Mouse (Mus musculus): ENCODE data around the gene Ppp1r3e. TPM values are rescaled to one million over a fixed set of nuclear protein-coding genes. Genes with fewer than 3 reads are reported as not detected.
A peak's percentile ranks its signal among the peaks of the same experiment; 100 is the strongest.

Gene Ppp1r3e
- 10 to 100 TPM; 50.0 to 54.6 TPM for total RNA-seq (2021)

- peak; percentile 75 for DNase-seq
- intact Hi-C loops (cut with DNase I) = no loop called here
Observed at GRCm38 (mm10) chr14:54877048-54877715, at the start of gene Ppp1r3e. TSS of gene Ppp1r3e (minus strand) at chr14:54877550.

- intact Hi-C loops (cut with DNase I) = no loop called here
- peak; percentile 77 for DNase-seq
Observed at GRCm38 (mm10) chr14:54926401-54927158, 49.2 kb upstream of the Ppp1r3e start.

- DNase-seq = peak; percentile 82
- intact Hi-C loops (cut with DNase I) = no loop called here
Observed at GRCm38 (mm10) chr14:54925349-54926342, 48.3 kb upstream of the Ppp1r3e start, which contains the start of gene Efs. TSS of gene Efs (minus strand) at chr14:54926126.

GRCm38 (mm10) chr14:54924641-54925348, 47.4 kb upstream of the Ppp1r3e start:
- intact Hi-C loops (cut with DNase I) = no loop called here
- DNase-seq = peak; percentile 75

DNA sequence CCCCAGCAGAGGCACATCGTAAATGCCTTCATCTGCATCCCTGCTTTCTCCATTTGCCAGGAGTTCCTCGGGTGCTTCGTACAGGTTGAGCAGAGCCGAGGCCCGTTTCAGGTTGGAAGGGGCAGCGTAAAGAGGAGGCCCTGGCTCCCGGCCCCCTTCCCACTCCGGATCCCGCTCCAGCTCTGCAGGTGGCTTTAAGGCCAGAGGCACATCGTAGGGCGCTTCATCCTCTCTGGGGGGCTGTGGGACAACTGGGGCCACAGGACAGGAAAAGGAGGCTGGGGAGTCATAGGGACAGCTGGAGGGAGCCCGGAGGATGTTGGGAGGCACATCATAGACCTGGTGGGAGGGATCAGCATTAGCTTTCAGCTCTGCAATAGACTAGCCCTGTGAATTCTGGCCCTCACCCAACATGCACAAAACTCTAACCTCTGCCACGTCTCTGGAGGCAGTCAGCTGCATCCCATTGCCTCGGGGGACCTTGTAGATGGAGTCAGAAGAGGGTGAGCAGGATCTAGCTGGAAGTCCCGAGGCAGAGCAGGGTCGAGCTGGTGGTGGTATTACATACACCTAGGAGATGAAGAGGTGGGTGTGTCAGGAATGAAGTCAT, 42.8 kb upstream of the Ppp1r3e start:
- intact Hi-C loops (cut with DNase I) = no loop called here
- DNase-seq = no peak

DNA sequence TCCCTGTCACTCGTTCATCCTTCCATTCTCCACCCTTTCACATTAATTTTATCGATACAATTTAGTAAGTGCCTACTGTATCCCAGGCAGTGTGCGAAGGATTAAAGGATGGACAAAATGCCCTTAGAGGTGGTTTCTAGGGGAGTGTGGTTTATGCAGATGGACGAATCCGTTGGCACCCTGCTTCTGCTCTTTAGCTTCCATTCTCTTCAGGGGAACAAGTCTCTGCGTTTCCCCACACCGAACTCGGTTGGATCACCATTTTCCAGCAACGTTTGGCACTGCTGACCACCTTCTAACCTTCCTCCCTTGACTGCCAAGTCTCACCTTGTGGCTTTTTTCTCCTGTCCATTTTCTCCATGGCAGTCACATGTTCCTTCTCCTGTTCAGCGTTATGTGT, 36.0 kb upstream of the Ppp1r3e start:
- intact Hi-C loops (cut with DNase I) = no loop called here
- no peak for DNase-seq

- intact Hi-C loops (cut with DNase I) = no loop called here
- peak; percentile 86 for DNase-seq
Observed at GRCm38 (mm10) chr14:54912886-54913285, 35.5 kb upstream of the Ppp1r3e start, which contains the start of gene Slc22a17. TSS of gene Slc22a17 (minus strand) at chr14:54913132.

GRCm38 (mm10) chr14:54912109-54912850, 34.9 kb upstream of the Ppp1r3e start:
- peak; percentile 68 for DNase-seq
- intact Hi-C loops (cut with DNase I) = no loop called here

DNA sequence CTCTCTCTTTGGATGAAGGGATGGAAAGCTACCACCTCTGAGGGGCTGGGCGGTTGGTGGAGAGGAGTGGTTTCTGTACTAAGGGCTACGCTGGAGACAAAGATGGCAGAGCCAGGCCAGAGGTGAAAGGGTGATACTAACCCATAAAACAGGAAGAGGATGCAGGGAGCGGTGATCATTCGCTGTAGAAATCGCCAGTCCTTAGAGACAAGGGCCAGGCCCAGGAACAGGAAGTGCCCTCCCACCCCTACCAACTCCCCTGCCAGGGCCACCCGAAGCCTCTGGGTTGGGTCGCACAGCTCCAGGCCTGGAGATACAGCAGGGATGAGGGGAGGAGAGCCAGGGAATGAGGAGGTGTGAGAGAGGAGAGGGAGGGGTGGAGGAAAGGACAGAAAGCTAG, 31.3 kb upstream of the Ppp1r3e start:
- intact Hi-C loops (cut with DNase I) = loop anchor here (5.0 kb wide), 1 partner anchor 189 kb away; no protein-coding TSS in a partner anchor
- no peak for DNase-seq

DNA sequence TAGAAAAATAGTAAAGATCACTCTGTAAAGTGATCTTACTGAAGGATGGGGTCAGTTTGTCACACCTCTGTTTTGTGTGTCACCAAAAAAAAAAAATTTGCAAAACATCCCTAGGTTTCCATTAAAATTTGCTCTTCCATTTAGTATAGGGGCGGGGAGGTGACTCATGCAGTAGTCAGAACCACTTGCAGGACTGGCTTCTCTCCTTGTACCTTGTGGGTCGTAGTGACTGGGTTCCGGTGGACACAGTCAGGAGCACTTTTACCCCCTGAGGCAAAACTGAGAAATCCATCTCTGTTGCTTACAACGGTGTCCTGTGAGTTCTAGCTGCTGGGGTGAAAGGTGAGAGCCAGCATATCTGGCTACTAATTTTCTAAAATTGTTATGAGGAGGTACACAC, 26.3 kb upstream of the Ppp1r3e start:
- intact Hi-C loops (cut with DNase I) = no loop called here
- no peak for DNase-seq

- DNase-seq = peak; percentile 71
- intact Hi-C loops (cut with DNase I) = no loop called here
Observed at GRCm38 (mm10) chr14:54900383-54900782, 23.0 kb upstream of the Ppp1r3e start.

- intact Hi-C loops (cut with DNase I) = no loop called here
- no peak for DNase-seq
Observed at GRCm38 (mm10) chr14:54897445-54897844, 20.1 kb upstream of the Ppp1r3e start.

GRCm38 (mm10) chr14:54894296-54895151, 17.2 kb upstream of the Ppp1r3e start:
- intact Hi-C loops (cut with DNase I) = no loop called here
- peak; percentile 69 for DNase-seq

- peak; percentile 97 for DNase-seq
- intact Hi-C loops (cut with DNase I) = no loop called here
Observed at GRCm38 (mm10) chr14:54893651-54894181, 16.4 kb upstream of the Ppp1r3e start.

GRCm38 (mm10) chr14:54892200-54892599, 14.8 kb upstream of the Ppp1r3e start, which contains the start of gene Pabpn1:
TSS of gene Pabpn1 (plus strand) at chr14:54892500.
- no peak for DNase-seq
- intact Hi-C loops (cut with DNase I) = no loop called here

DNA sequence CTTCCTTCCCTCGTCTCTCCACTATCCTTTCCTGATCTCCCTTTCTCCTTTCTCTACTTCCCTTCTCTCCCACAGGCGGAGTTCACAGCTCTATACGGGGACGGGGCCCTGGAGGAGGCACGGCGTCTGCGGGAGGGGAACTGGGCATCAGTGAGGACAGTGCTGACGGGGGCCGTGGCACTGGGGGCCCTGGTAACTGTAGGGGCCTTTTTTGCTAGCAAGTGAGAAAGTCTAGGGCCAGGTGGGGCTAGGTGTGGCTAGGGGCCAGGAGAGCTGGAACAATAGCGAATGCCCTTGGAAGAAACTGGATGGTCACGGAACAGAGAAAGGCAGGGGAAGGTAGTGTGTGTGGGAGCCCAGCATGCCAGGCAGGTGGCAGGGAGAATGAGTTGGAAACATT, 8.0 kb upstream of the Ppp1r3e start:
- intact Hi-C loops (cut with DNase I) = no loop called here
- no peak for DNase-seq

DNA sequence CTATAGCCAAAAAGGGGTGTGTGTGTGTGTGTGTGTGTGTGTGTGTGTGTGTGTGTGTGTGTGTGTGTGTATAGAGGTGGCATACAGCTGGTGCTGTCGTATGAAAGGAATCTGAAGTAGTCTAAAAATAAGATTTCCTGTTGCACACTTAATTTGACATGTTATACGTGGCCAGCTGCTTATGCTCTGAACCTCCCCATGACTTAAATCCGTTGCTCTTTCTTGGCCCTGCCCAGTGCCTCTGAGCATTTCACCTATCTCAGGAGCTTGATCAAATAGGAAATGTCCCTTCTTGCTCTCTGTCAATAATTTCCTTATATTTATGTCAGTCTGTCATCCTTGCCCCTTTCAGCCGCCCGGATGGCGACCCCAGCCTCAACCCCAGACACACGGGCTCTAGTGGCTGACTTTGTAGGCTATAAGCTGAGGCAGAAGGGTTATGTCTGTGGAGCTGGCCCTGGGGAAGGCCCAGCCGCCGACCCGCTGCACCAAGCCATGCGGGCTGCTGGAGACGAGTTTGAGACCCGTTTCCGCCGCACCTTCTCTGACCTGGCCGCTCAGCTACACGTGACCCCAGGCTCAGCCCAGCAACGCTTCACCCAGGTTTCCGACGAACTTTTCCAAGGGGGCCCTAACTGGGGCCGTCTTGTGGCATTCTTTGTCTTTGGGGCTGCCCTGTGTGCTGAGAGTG, 6.8 kb upstream of the Ppp1r3e start:
- DNase-seq = no peak
- intact Hi-C loops (cut with DNase I) = no loop called here

All from left cerebral cortex, postnatal 4 days (tissue).